Mouse (Mus musculus) heart, postnatal 0 days (tissue): ENCODE measurements around the gene Chrna4.

Experiments used
- CTCF ChIP-seq: IDR thresholded peaks from 2 replicates; pipeline ENCODE4 v1.5.1; 2016; ENCODE audit warnings: antibody characterized with exemption, control low read depth, low read depth
- EP300 ChIP-seq: IDR thresholded peaks from 2 replicates; pipeline ENCODE4 v1.6.1; 2016; ENCODE audit warnings: antibody characterized with exemption, low read depth

DNA sequence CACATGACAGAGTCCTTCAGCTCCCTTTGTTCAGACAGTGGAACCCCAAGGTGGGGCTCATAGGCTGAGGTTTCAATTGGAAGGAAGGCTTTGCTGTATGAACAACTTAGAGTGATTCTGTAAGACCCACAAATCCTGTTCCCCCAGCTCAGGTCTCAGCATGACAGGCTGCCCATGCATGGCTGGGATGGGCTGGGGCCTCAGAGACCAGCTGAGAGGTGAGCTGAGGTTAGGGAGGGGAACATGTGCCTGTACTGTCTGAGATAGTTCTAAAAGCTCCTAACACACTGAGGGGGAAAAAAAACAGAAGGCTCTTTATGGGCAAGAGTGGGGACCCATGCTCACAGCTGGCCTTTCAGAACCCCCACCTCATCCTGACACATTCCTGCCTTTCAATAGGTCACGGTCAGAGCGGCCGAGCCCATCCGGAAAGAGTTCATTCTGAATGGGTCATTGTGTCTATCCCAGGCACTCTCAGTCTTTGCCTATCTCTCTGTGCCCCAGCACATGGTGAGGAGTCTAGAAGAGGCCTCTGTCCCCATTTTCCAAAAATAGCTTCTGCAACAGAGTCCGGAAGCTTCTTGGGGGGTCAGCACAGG, 55.8 kb downstream of the Chrna4 start:
- no peak for TF ChIP-seq CTCF
- TF ChIP-seq EP300 = no peak
